Mouse (Mus musculus): ENCODE measurements around the gene Cd2bp2. TPM values are rescaled to one million over a fixed set of nuclear protein-coding genes. Genes with fewer than 3 reads are reported as not detected.

Cd2bp2 gene
- 66.3 and 74.3 TPM in 2 replicates for polyA plus RNA-seq (2011; ENCODE audit: insufficient read length, low read depth, missing spikeins)

GRCm38 (mm10) chr7:127195544-127196295 lies at the start of gene Cd2bp2:
Gene Cd2bp2, minus strand, starts transcription at chr7:127196050.
- H3K27ac ChIP-seq (ENCODE audit: insufficient read depth, low read length) = peak within 1 kb of the TSS; percentile 88
- no peaks in the 10 kb centered on the region for H3K4me1 ChIP-seq (ENCODE audit: control insufficient read depth, insufficient read depth, low read length)
- TF ChIP-seq CTCF (IDR thresholded peaks at IDR 0.05; ENCODE audit: borderline replicate concordance, insufficient read depth, low read length) (no peak), POLR2A (IDR thresholded peaks at IDR 0.05; ENCODE audit: low read depth, low read length) (peak; percentile 67)
- peak within 1 kb of the TSS; percentile 86 for H3K4me3 ChIP-seq (ENCODE audit: insufficient read depth, low read length)

- Histone ChIP-seq H3K27ac (ENCODE audit: insufficient read depth, low read length) (peak overlapping the region; percentile 91), H3K4me1 (ENCODE audit: control insufficient read depth, insufficient read depth, low read length) (peaks cover 8% of the 10 kb centered on the region), H3K4me3 (ENCODE audit: insufficient read depth, low read length) (peak overlapping the region; percentile 90)
- TF ChIP-seq POLR2A (IDR thresholded peaks at IDR 0.05; ENCODE audit: low read depth, low read length) (peak; percentile 72; the same call in 1 of the 2 replicates), CTCF (IDR thresholded peaks at IDR 0.05; ENCODE audit: borderline replicate concordance, insufficient read depth, low read length) (no peak)
Observed at GRCm38 (mm10) chr7:127244658-127245510, 49.0 kb upstream of the Cd2bp2 start.

- Histone ChIP-seq H3K27ac (ENCODE audit: insufficient read depth, low read length) (peak within 1 kb of the TSS; percentile 93), H3K4me3 (ENCODE audit: insufficient read depth, low read length) (peak within 1 kb of the TSS; percentile 90), H3K4me1 (ENCODE audit: control insufficient read depth, insufficient read depth, low read length) (peaks cover 8% of the 10 kb centered on the region)
- TF ChIP-seq POLR2A (IDR thresholded peaks at IDR 0.05; ENCODE audit: low read depth, low read length) = peak; percentile 85
- no peak for TF ChIP-seq CTCF (IDR thresholded peaks at IDR 0.05; ENCODE audit: borderline replicate concordance, insufficient read depth, low read length)
Observed at GRCm38 (mm10) chr7:127243870-127244657, 48.2 kb upstream of the Cd2bp2 start, which contains the start of gene Zfp771. Gene Zfp771, plus strand, starts transcription at chr7:127244274.

- H3K4me3 ChIP-seq (ENCODE audit: insufficient read depth, low read length) = peak overlapping the region; percentile 38; the same call in 1 of the 2 replicates
- H3K4me1 ChIP-seq (ENCODE audit: control insufficient read depth, insufficient read depth, low read length) = peaks cover 8% of the 10 kb centered on the region
- TF ChIP-seq CTCF (IDR thresholded peaks at IDR 0.05; ENCODE audit: borderline replicate concordance, insufficient read depth, low read length) (no peak), POLR2A (IDR thresholded peaks at IDR 0.05; ENCODE audit: low read depth, low read length) (no peak)
- H3K27ac ChIP-seq (ENCODE audit: insufficient read depth, low read length) = peak overlapping the region; percentile 93
Observed at GRCm38 (mm10) chr7:127243361-127243867, 47.6 kb upstream of the Cd2bp2 start.

GRCm38 (mm10) chr7:127234777-127235176 lies 38.9 kb upstream of the Cd2bp2 start:
- no peak overlapping the region for H3K27ac ChIP-seq (ENCODE audit: insufficient read depth, low read length)
- H3K4me1 ChIP-seq (ENCODE audit: control insufficient read depth, insufficient read depth, low read length) = peaks cover 2% of the 10 kb centered on the region; the same call in 1 of the 2 replicates
- TF ChIP-seq CTCF (IDR thresholded peaks at IDR 0.05; ENCODE audit: borderline replicate concordance, insufficient read depth, low read length) (no peak), POLR2A (IDR thresholded peaks at IDR 0.05; ENCODE audit: low read depth, low read length) (no peak)
- H3K4me3 ChIP-seq (ENCODE audit: insufficient read depth, low read length) = no peak overlapping the region

- peak overlapping the region; percentile 89 for H3K4me3 ChIP-seq (ENCODE audit: insufficient read depth, low read length)
- H3K27ac ChIP-seq (ENCODE audit: insufficient read depth, low read length) = peak overlapping the region; percentile 62
- H3K4me1 ChIP-seq (ENCODE audit: control insufficient read depth, insufficient read depth, low read length) = peaks cover 2% of the 10 kb centered on the region; the same call in 1 of the 2 replicates
- TF ChIP-seq CTCF (IDR thresholded peaks at IDR 0.05; ENCODE audit: borderline replicate concordance, insufficient read depth, low read length) (no peak), POLR2A (IDR thresholded peaks at IDR 0.05; ENCODE audit: low read depth, low read length) (no peak)
Observed at GRCm38 (mm10) chr7:127233765-127234164, 37.9 kb upstream of the Cd2bp2 start.

GRCm38 (mm10) chr7:127233368-127233749 lies 37.5 kb upstream of the Cd2bp2 start:
- no peak for TF ChIP-seq POLR2A (IDR thresholded peaks at IDR 0.05; ENCODE audit: low read depth, low read length)
- TF ChIP-seq CTCF (IDR thresholded peaks at IDR 0.05; ENCODE audit: borderline replicate concordance, insufficient read depth, low read length) = no peak
- Histone ChIP-seq H3K27ac (ENCODE audit: insufficient read depth, low read length) (peak overlapping the region; percentile 62), H3K4me1 (ENCODE audit: control insufficient read depth, insufficient read depth, low read length) (peaks cover 2% of the 10 kb centered on the region; the same call in 1 of the 2 replicates), H3K4me3 (ENCODE audit: insufficient read depth, low read length) (peak overlapping the region; percentile 89)

GRCm38 (mm10) chr7:127232622-127233367 lies 36.9 kb upstream of the Cd2bp2 start, which contains the start of the genes Zfp553 and Sept1:
Gene Zfp553, plus strand, starts transcription at chr7:127233061.
Gene Sept1, minus strand, starts transcription at chr7:127233130.
- Histone ChIP-seq H3K27ac (ENCODE audit: insufficient read depth, low read length) (peak within 1 kb of the TSS; percentile 88), H3K4me3 (ENCODE audit: insufficient read depth, low read length) (peak within 1 kb of the TSS; percentile 89), H3K4me1 (ENCODE audit: control insufficient read depth, insufficient read depth, low read length) (peaks cover 2% of the 10 kb centered on the region; the same call in 1 of the 2 replicates)
- TF ChIP-seq POLR2A (IDR thresholded peaks at IDR 0.05; ENCODE audit: low read depth, low read length) (peak; percentile 80), CTCF (IDR thresholded peaks at IDR 0.05; ENCODE audit: borderline replicate concordance, insufficient read depth, low read length) (no peak)
